Mouse (Mus musculus): ENCODE measurements around the gene Sbp. TPM values are rescaled to one million over a fixed set of nuclear protein-coding genes. Genes with fewer than 3 reads are reported as not detected.

The Sbp gene
- polyA plus RNA-seq, 1 experiment from 2014 or later, result not detected

- Histone ChIP-seq H3K36me3 (replicated peaks) (no peaks in the 10 kb centered on the region), H3K4me3 (no peak overlapping the region), H3K9me3 (no peaks in the 10 kb centered on the region), H3K27me3 (ENCODE audit: poor library complexity, severe bottlenecking) (peaks cover 9% of the 10 kb centered on the region), H3K27ac (no peak overlapping the region), H3K4me1 (peaks cover 37% of the 10 kb centered on the region)
- WGBS, result 73% methylated on average over 7 of the region's 7 CpGs
- DNase-seq (ENCODE audit: extremely low spot score, low spot score), result no peak
Observed at GRCm38 (mm10) chr17:23994667-23995066, 53.2 kb downstream of the Sbp start.

Other genes starting within 250 kb of the Sbp start
- 0.06 TPM in 1 of 2 replicates, not detected in the other for gene 1520401A03Rik, start 218.9 kb upstream of the Sbp start, polyA plus RNA-seq (2016; fragmentation: Nextera tagmentation; extraction: Ambion mirVana)
- gene Pkmyt1, start 215.3 kb upstream of the Sbp start, polyA plus RNA-seq (2016; fragmentation: Nextera tagmentation; extraction: Ambion mirVana), result 63.3 and 64.5 TPM in 2 replicates
- gene Paqr4, start 200.8 kb upstream of the Sbp start, polyA plus RNA-seq (2016; fragmentation: Nextera tagmentation; extraction: Ambion mirVana), result 21.5 and 23.9 TPM in 2 replicates
- gene Kremen2, start 195.8 kb upstream of the Sbp start, polyA plus RNA-seq (2016; fragmentation: Nextera tagmentation; extraction: Ambion mirVana), result 1.5 and 2.9 TPM in 2 replicates
- 190 and 197 TPM in 2 replicates for gene Flywch1, start 170.1 kb upstream of the Sbp start, polyA plus RNA-seq (2016; fragmentation: Nextera tagmentation; extraction: Ambion mirVana)
- gene Flywch2, start 155.6 kb upstream of the Sbp start, polyA plus RNA-seq (2016; fragmentation: Nextera tagmentation; extraction: Ambion mirVana), result 23.8 and 25.0 TPM in 2 replicates
- gene Srrm2, start 151.1 kb upstream of the Sbp start, polyA plus RNA-seq (2016; fragmentation: Nextera tagmentation; extraction: Ambion mirVana), result 482 and 518 TPM in 2 replicates
- gene Elob, start 112.5 kb upstream of the Sbp start, polyA plus RNA-seq (2016; fragmentation: Nextera tagmentation; extraction: Ambion mirVana), result 1,030 and 1,081 TPM in 2 replicates
- 0.49 TPM in 1 of 2 replicates, not detected in the other for gene Prss33, start 105.6 kb upstream of the Sbp start, polyA plus RNA-seq (2016; fragmentation: Nextera tagmentation; extraction: Ambion mirVana)
- not detected in 2 replicates for gene Prss32, start 97.8 kb upstream of the Sbp start, polyA plus RNA-seq (2016; fragmentation: Nextera tagmentation; extraction: Ambion mirVana)
- 4.5 and 5.4 TPM in 2 replicates for gene Prss41, start 97.5 kb upstream of the Sbp start, polyA plus RNA-seq (2016; fragmentation: Nextera tagmentation; extraction: Ambion mirVana)
- gene Prss21, start 73.6 kb upstream of the Sbp start, polyA plus RNA-seq (2016; fragmentation: Nextera tagmentation; extraction: Ambion mirVana), result not detected in 2 replicates
- gene Dcpp1, start 60.8 kb upstream of the Sbp start, polyA plus RNA-seq (2016; fragmentation: Nextera tagmentation; extraction: Ambion mirVana), result not detected in 2 replicates
- gene Dcpp2, start 60.8 kb upstream of the Sbp start, polyA plus RNA-seq (2016; fragmentation: Nextera tagmentation; extraction: Ambion mirVana), result not detected in 2 replicates
- gene Dcpp3, start 24.2 kb upstream of the Sbp start, polyA plus RNA-seq (2016; fragmentation: Nextera tagmentation; extraction: Ambion mirVana), result not detected in 2 replicates
- gene Sbpl, start 13.6 kb downstream of the Sbp start, polyA plus RNA-seq (2016; fragmentation: Nextera tagmentation; extraction: Ambion mirVana), result not detected in 2 replicates
- gene Prss30, start 38.9 kb downstream of the Sbp start, polyA plus RNA-seq (2016; fragmentation: Nextera tagmentation; extraction: Ambion mirVana), result not detected in 2 replicates
- 0.58 and 0.63 TPM in 2 replicates for gene Prss22, start 56.4 kb downstream of the Sbp start, polyA plus RNA-seq (2016; fragmentation: Nextera tagmentation; extraction: Ambion mirVana)
- 0.11 and 0.16 TPM in 2 replicates for gene Prss27, start 96.5 kb downstream of the Sbp start, polyA plus RNA-seq (2016; fragmentation: Nextera tagmentation; extraction: Ambion mirVana)
- 89.2 and 91.6 TPM in 2 replicates for gene Kctd5, start 131.8 kb downstream of the Sbp start, polyA plus RNA-seq (2016; fragmentation: Nextera tagmentation; extraction: Ambion mirVana)
- gene Pdpk1, start 209.3 kb downstream of the Sbp start, polyA plus RNA-seq (2016; fragmentation: Nextera tagmentation; extraction: Ambion mirVana), result 32.6 and 34.3 TPM in 2 replicates
- 40.2 and 44.7 TPM in 2 replicates for gene Amdhd2, start 222.1 kb downstream of the Sbp start, polyA plus RNA-seq (2016; fragmentation: Nextera tagmentation; extraction: Ambion mirVana)
- 419 and 421 TPM in 2 replicates for gene Atp6v0c, start 228.0 kb downstream of the Sbp start, polyA plus RNA-seq (2016; fragmentation: Nextera tagmentation; extraction: Ambion mirVana)

Data from forebrain, embryonic 10.5 days (tissue).